Mouse (Mus musculus) myocyte (in vitro differentiated cells): ENCODE data around the gene Med20. TPM values are rescaled to one million over a fixed set of nuclear protein-coding genes. Genes with fewer than 3 reads are reported as not detected.

Experiments used
- H3K27me3 ChIP-seq: one replicate; pipeline ENCODE4 v1.6.1; 2011; ENCODE audit not compliant: control insufficient read depth, insufficient read depth, insufficient read length
- H3K36me3 ChIP-seq: one replicate; pipeline ENCODE4 v1.6.1; 2011; ENCODE audit not compliant: control insufficient read depth, insufficient read depth
- H3K4me2 ChIP-seq: one replicate; pipeline ENCODE4 v1.6.1; 2011; ENCODE audit warnings: low read depth, control low read depth
- H3K4me3 ChIP-seq: one replicate; pipeline ENCODE4 v1.5.1; 2011; ENCODE audit warnings: mild to moderate bottlenecking, control low read depth, moderate library complexity
- H3K79me2 ChIP-seq: one replicate; pipeline ENCODE4 v1.6.1; 2011; ENCODE audit not compliant: control insufficient read depth, insufficient read depth
- H3ac ChIP-seq: one replicate; pipeline ENCODE4 v1.6.1; 2011; ENCODE audit not compliant: control insufficient read depth, insufficient read length
- CEBPB ChIP-seq: IDR thresholded peaks from 2 replicates; pipeline ENCODE4 v1.6.1; 2011; ENCODE audit warnings: mild to moderate bottlenecking, moderate library complexity; ENCODE audit not compliant: poor library complexity, insufficient read depth, severe bottlenecking
- E2F4 ChIP-seq: IDR thresholded peaks from one replicate; pipeline ENCODE4 v1.6.1; 2011; ENCODE audit warnings: mild to moderate bottlenecking, control low read depth, moderate library complexity; ENCODE audit not compliant: insufficient read depth
- MAX ChIP-seq: IDR thresholded peaks from one replicate; pipeline ENCODE4 v1.6.1; 2011; ENCODE audit warnings: low read depth, mild to moderate bottlenecking, control low read depth
- MYOD1 ChIP-seq, 3 experiments: IDR thresholded peaks; one replicate each; pipeline ENCODE4 v1.6.1; 2011; ENCODE audit warnings: control low read depth in 2 of 3, low read depth in 2 of 3, mild to moderate bottlenecking in 2 of 3, moderate library complexity in 1 of 3; ENCODE audit not compliant: insufficient read length in 2 of 3, control insufficient read depth in 1 of 3
- MYOG ChIP-seq, 3 experiments: IDR thresholded peaks; one replicate each; pipeline ENCODE4 v1.6.1; 2011; ENCODE audit warnings: control low read depth in 2 of 3, low read depth in 2 of 3, mild to moderate bottlenecking in 2 of 3; ENCODE audit not compliant: insufficient read length in 2 of 3, control insufficient read depth in 1 of 3, insufficient read depth in 1 of 3
- POLR2A ChIP-seq: IDR thresholded peaks from one replicate; pipeline ENCODE4 v1.6.1; 2011; ENCODE audit warnings: low read depth, mild to moderate bottlenecking, control low read depth, moderate library complexity; ENCODE audit not compliant: insufficient read length
- POLR2AphosphoS2 ChIP-seq: IDR thresholded peaks from one replicate; pipeline ENCODE4 v1.6.1; 2011; ENCODE audit warnings: low read depth, control low read depth; ENCODE audit not compliant: insufficient read length
- REST ChIP-seq: IDR thresholded peaks from one replicate; pipeline ENCODE4 v1.6.1; 2011; ENCODE audit warnings: mild to moderate bottlenecking, control low read depth, moderate library complexity; ENCODE audit not compliant: insufficient read depth, insufficient read length
- SRF ChIP-seq: IDR thresholded peaks from one replicate; pipeline ENCODE4 v1.6.1; 2011; ENCODE audit warnings: low read depth; ENCODE audit not compliant: control insufficient read depth, insufficient read length
- TCF12 ChIP-seq: IDR thresholded peaks from one replicate; pipeline ENCODE4 v1.6.1; 2011; ENCODE audit warnings: mild to moderate bottlenecking, control low read depth; ENCODE audit not compliant: poor library complexity, insufficient read depth, severe bottlenecking
- TCF3 ChIP-seq: IDR thresholded peaks from one replicate; pipeline ENCODE4 v1.6.1; 2011; ENCODE audit warnings: low read depth, control low read depth; ENCODE audit not compliant: insufficient read length
- USF1 ChIP-seq: IDR thresholded peaks from one replicate; pipeline ENCODE4 v1.6.1; 2011; ENCODE audit warnings: low read depth, mild to moderate bottlenecking, control low read depth, moderate library complexity
- polyA plus RNA-seq: library from polyadenylated mRNA; unstranded; fragments of >200 nt; fragmentation: generic; extraction: Trizol; gene quantifications from one replicate; pipeline ENCODE4 v1.2.1, GENCODE M21; 2012; ENCODE audit warnings: missing spikeins

Gene Med20
- polyA plus RNA-seq, 1 experiment, result 33.4 TPM

DNA sequence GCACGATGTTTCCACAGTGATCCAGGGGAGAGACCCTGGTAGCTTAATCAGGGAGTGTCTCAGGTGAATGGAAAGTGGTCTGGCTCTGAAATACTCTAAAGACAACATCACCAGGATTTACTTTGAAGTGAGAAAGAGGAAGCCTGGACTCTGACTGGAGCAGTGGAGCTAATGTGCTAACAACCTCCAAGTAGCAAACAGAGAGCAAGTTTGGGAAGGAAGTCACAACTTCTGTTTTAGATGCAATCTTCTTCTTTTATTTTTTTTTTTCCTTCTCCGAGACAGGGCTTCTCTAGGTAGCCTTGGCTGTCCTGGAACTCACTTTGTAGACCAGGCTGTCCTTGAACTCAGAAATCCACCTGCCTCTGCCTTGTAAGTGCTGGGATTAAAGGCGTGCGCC, 2.2 kb upstream of the Med20 start:
- no peaks in the 10 kb centered on the region for H3K27me3 ChIP-seq
- no peak overlapping the region for H3ac ChIP-seq
- H3K36me3 ChIP-seq, result peaks cover 12% of the 10 kb centered on the region
- peaks cover 53% of the 10 kb centered on the region for H3K79me2 ChIP-seq
- H3K4me3 ChIP-seq, result peak overlapping the region; percentile 82
- no peak for TF ChIP-seq USF1
- no peak for TF ChIP-seq MYOD1 (IDR thresholded peaks at IDR 0.05; ENCODE audit: control insufficient read depth in 1 of 3, insufficient read length in 2 of 3, low read depth in 2 of 3)
- no peak for TF ChIP-seq REST
- TF ChIP-seq TCF12, result no peak
- TF ChIP-seq POLR2A, result no peak
- no peak for TF ChIP-seq MAX
- no peak for TF ChIP-seq POLR2AphosphoS2
- TF ChIP-seq TCF3, result no peak
- H3K4me2 ChIP-seq, result peak overlapping the region; percentile 87

- Histone ChIP-seq H3K27me3 (no peaks in the 10 kb centered on the region), H3K4me3 (peak overlapping the region; percentile 82), H3K36me3 (peaks cover 16% of the 10 kb centered on the region), H3K79me2 (peaks cover 78% of the 10 kb centered on the region), H3K4me2 (peak overlapping the region; percentile 81), H3ac (peak overlapping the region; percentile 65)
- TF ChIP-seq MYOD1 (IDR thresholded peaks at IDR 0.05; ENCODE audit: control insufficient read depth in 1 of 3, insufficient read length in 2 of 3, low read depth in 2 of 3) (no peak), POLR2AphosphoS2 (no peak), TCF3 (no peak), REST (no peak), POLR2A (no peak), USF1 (no peak), MYOG (IDR thresholded peaks at IDR 0.05; ENCODE audit: control insufficient read depth in 1 of 3, insufficient read depth in 1 of 3, insufficient read length in 2 of 3, low read depth in 2 of 3) (no peak), MAX (no peak), SRF (no peak), E2F4 (no peak), CEBPB (no peak), TCF12 (no peak)
These were observed 240 bp downstream of the Med20 start for GRCm38 (mm10) chr17:47611661-47611982.

DNA sequence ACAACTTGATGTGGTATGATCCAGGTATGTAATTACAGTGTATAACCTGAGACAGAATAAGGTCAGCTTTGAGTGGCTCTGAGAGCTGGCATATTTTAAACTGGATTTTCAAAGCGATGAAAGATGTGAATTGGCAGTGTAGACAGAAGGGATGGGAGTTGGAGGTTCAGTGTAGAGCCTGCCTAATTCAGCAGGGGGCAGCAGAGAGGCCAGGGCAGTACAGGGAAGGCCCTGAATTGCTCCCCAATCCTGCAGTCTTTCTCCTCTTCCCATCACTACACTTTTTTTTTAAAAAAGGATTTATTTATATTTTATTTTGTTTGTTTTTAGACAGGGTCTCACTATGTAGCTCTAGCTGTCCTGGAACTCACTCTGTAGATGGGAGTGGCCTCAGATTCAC, 2.6 kb downstream of the Med20 start:
- Histone ChIP-seq H3K36me3 (peaks cover 20% of the 10 kb centered on the region), H3K4me3 (no peak overlapping the region)
- TF ChIP-seq E2F4 (no peak), MYOG (IDR thresholded peaks at IDR 0.05; ENCODE audit: control insufficient read depth in 1 of 3, insufficient read depth in 1 of 3, insufficient read length in 2 of 3, low read depth in 2 of 3) (no peak), TCF3 (no peak), SRF (no peak), POLR2A (no peak)

GRCm38 (mm10) chr17:47616119-47616518, 4.7 kb downstream of the Med20 start:
- H3K4me3 ChIP-seq, result no peak overlapping the region
- H3K4me2 ChIP-seq, result no peak overlapping the region
- H3K27me3 ChIP-seq, result no peaks in the 10 kb centered on the region
- H3K79me2 ChIP-seq, result peaks cover 74% of the 10 kb centered on the region
- H3ac ChIP-seq, result no peak overlapping the region
- TF ChIP-seq POLR2A (no peak), MAX (no peak), CEBPB (no peak)
- peaks cover 23% of the 10 kb centered on the region for H3K36me3 ChIP-seq

More for the DNA sequence above, 2.6 kb downstream of the Med20 start:
- no peaks in the 10 kb centered on the region for H3K27me3 ChIP-seq
- no peak overlapping the region for H3ac ChIP-seq
- H3K4me2 ChIP-seq, result no peak overlapping the region
- H3K79me2 ChIP-seq, result peaks cover 84% of the 10 kb centered on the region

DNA sequence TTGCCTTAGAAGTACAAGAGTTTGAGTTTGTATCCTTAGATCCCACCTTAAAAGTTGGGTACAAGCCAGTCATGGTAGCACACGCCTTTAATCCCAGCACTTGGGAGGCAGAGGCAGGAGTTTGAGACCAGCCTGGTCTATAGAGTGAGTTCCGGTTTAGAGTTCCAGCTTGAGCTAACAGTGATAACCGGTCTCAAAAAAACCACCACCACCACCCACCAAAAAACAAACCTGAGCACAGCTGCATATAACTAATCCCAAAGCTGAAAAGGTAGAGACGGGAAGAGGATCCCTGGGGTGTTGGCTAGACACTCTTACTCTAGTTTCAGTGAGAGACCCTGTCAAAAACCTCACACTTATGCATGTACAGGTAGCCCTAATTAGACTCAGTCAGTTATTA, 5.3 kb downstream of the Med20 start:
- TF ChIP-seq MYOD1 (IDR thresholded peaks at IDR 0.05; ENCODE audit: control insufficient read depth in 1 of 3, insufficient read length in 2 of 3, low read depth in 2 of 3), result no peak
- no peak for TF ChIP-seq E2F4
- no peak for TF ChIP-seq MAX
- no peak for TF ChIP-seq POLR2A
- no peak for TF ChIP-seq CEBPB
- TF ChIP-seq POLR2AphosphoS2, result no peak
- no peak for TF ChIP-seq MYOG (IDR thresholded peaks at IDR 0.05; ENCODE audit: control insufficient read depth in 1 of 3, insufficient read depth in 1 of 3, insufficient read length in 2 of 3, low read depth in 2 of 3)
- no peak for TF ChIP-seq TCF3
- TF ChIP-seq TCF12, result no peak
- no peak for TF ChIP-seq REST
- no peak for TF ChIP-seq SRF
- TF ChIP-seq USF1, result no peak
- Histone ChIP-seq H3K36me3 (peaks cover 23% of the 10 kb centered on the region), H3K27me3 (no peaks in the 10 kb centered on the region), H3ac (no peak overlapping the region), H3K79me2 (peaks cover 71% of the 10 kb centered on the region), H3K4me2 (no peak overlapping the region), H3K4me3 (no peak overlapping the region)
